8 mouse cellular contexts compared by ENCODE assay signal in the genomic region with DNA sequence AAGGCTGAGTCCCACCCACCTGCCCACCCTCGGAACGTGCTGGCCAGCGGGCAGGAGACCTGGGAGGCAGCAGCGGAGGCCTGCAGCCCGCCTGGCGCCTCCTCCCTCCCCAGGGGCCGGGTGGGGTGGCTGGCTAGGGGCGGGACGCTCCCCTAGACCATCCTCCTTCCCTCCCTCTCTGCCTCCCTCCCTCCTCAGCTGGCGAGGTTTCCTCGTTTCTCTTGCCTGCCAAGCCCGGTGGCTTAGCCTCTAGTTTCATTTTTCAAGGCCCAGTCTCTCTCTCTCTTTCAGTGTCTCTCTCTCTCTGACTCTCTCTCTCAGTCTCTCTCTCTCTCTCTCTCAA. TPM values are rescaled to one million over a fixed set of nuclear protein-coding genes. Genes with fewer than 3 reads are reported as not detected.
DNase-seq lines count a peak whose midpoint lies in the region; ATAC-seq and TF ChIP-seq lines count a peak whose summit lies in the region.

No protein-coding gene starts in this region.

- no peaks in the 10 kb centered on the region for H3K27me3 ChIP-seq in cerebellum, adult 2 months (ENCODE audit: control insufficient read depth, insufficient read depth, low read length)
- no peaks in the 10 kb centered on the region for H3K27me3 ChIP-seq in forebrain, embryonic 16.5 days (replicated peaks; ENCODE audit: control insufficient read depth, insufficient read depth, low read length)

- no peak for TF ChIP-seq CTCF in cerebellum, adult 2 months (IDR thresholded peaks at IDR 0.05; ENCODE audit: borderline replicate concordance, insufficient read depth, low read depth, low read length)

- no peaks in the 10 kb centered on the region for H3K9me3 ChIP-seq in forebrain, embryonic 16.5 days (ENCODE audit: control insufficient read depth, low read length)

- no peaks in the 10 kb centered on the region for H3K36me3 ChIP-seq in forebrain, embryonic 16.5 days (ENCODE audit: control insufficient read depth, insufficient read depth)

- H3K27ac ChIP-seq in cerebellum, adult 2 months (ENCODE audit: insufficient read depth, low read length): peak overlapping the region; percentile 86
- no peak overlapping the region for H3K27ac ChIP-seq in forebrain, embryonic 16.5 days (ENCODE audit: low read length)

- TF ChIP-seq POLR2A in cerebellum, adult 2 months (IDR thresholded peaks at IDR 0.05; ENCODE audit: borderline replicate concordance, insufficient read depth, low read length): peak; percentile 58; the same call in 1 of the 2 replicates

- peak; percentile 70 for ATAC-seq in forebrain, embryonic 16.5 days

- no peaks in the 10 kb centered on the region for H3K4me1 ChIP-seq in cerebellum, adult 2 months (ENCODE audit: control insufficient read depth, insufficient read depth, low read length)
- peaks cover 9% of the 10 kb centered on the region for H3K4me1 ChIP-seq in forebrain, embryonic 16.5 days (replicated peaks; ENCODE audit: control insufficient read depth, insufficient read depth, low read length)

- 1% methylated on average over 10 of the region's 12 CpGs for WGBS in cerebellum, adult 2 months
- 0% methylated on average over 10 of the region's 12 CpGs for WGBS in forebrain, embryonic 16.5 days

- H3K9ac ChIP-seq in forebrain, embryonic 16.5 days (replicated peaks; ENCODE audit: low read depth, low read length): peak overlapping the region; percentile 49

- peak overlapping the region; percentile 58 for H3K4me3 ChIP-seq in cerebellum, adult 2 months (replicated peaks; ENCODE audit: insufficient read depth, low read depth, low read length)
- H3K4me3 ChIP-seq in forebrain, embryonic 16.5 days (replicated peaks; ENCODE audit: low read length): peak overlapping the region; percentile 37

- DNase-seq in Muller cell, postnatal 12 days (ENCODE audit: inconsistent ontology term): peak; percentile 97
- DNase-seq in cerebellum, adult 2 months: peak; percentile 79 to 85
- DNase-seq in heart, postnatal 4 days: peak; percentile 92
- peak; percentile 82 for DNase-seq in layer of hippocampus, adult 9-11 months
- DNase-seq in lung, postnatal 14 days: peak; percentile 90
- peak; percentile 93 for DNase-seq in ovary, postnatal 36 days (ENCODE audit: low spot score)
- peak; percentile 67 to 81 for DNase-seq in thymus, postnatal 36 days

- H3K4me2 ChIP-seq in forebrain, embryonic 16.5 days (ENCODE audit: low read length): peak overlapping the region; percentile 51

RNA-seq across cellular contexts. Expression of a gene that starts 5.1 kb away (rescaled TPM):
- 17.4 and 17.9 TPM in 2 replicates for polyA plus RNA-seq in cerebellum, adult 2 months (2012; rRNA removed)
- polyA plus RNA-seq in forebrain, embryonic 16.5 days (2015; fragmentation: Nextera tagmentation; extraction: Ambion mirVana): 6.5 and 7.0 TPM in 2 replicates
- total RNA-seq in heart, postnatal 4 days (2021): 10 to 100 TPM; 14.4 to 15.5 TPM

RNA-seq across cellular contexts. Expression of a gene that starts 8.0 kb away (rescaled TPM):
- 8.1 and 8.9 TPM in 2 replicates for polyA plus RNA-seq in cerebellum, adult 2 months (2012; rRNA removed)
- polyA plus RNA-seq in forebrain, embryonic 16.5 days (2015; fragmentation: Nextera tagmentation; extraction: Ambion mirVana): 11.6 and 14.8 TPM in 2 replicates
- total RNA-seq in heart, postnatal 4 days (2021): 10 to 100 TPM in 1 of 2 experiments, 1 to 10 TPM in 1; 7.4 to 10.1 TPM

RNA-seq across cellular contexts. Expression of a gene that starts 17.5 kb away (rescaled TPM):
- polyA plus RNA-seq in cerebellum, adult 2 months (2012; rRNA removed): 0.34 and 0.43 TPM in 2 replicates
- 1.1 and 1.3 TPM in 2 replicates for polyA plus RNA-seq in forebrain, embryonic 16.5 days (2015; fragmentation: Nextera tagmentation; extraction: Ambion mirVana)
- total RNA-seq in heart, postnatal 4 days (2021): 1 to 10 TPM; 4.1 to 5.9 TPM

RNA-seq across cellular contexts. Expression of a gene that starts 33.8 kb away (rescaled TPM):
- 24.2 and 25.2 TPM in 2 replicates for polyA plus RNA-seq in cerebellum, adult 2 months (2012; rRNA removed)
- 14.9 and 16.8 TPM in 2 replicates for polyA plus RNA-seq in forebrain, embryonic 16.5 days (2015; fragmentation: Nextera tagmentation; extraction: Ambion mirVana)
- 10 to 100 TPM; 36.3 to 44.5 TPM for total RNA-seq in heart, postnatal 4 days (2021)

RNA-seq across cellular contexts. Expression of a gene that starts 34.1 kb away (rescaled TPM):
- 171 and 177 TPM in 2 replicates for polyA plus RNA-seq in cerebellum, adult 2 months (2012; rRNA removed)
- 2.3 and 2.5 TPM in 2 replicates for polyA plus RNA-seq in forebrain, embryonic 16.5 days (2015; fragmentation: Nextera tagmentation; extraction: Ambion mirVana)
- total RNA-seq in heart, postnatal 4 days (2021): under 1 TPM; 0.32 to 0.50 TPM
